Mouse (Mus musculus) layer of hippocampus, postnatal 14 days (tissue): ENCODE data around the gene Col4a3bp. TPM values are rescaled to one million over a fixed set of nuclear protein-coding genes. Genes with fewer than 3 reads are reported as not detected.

Source experiments
- DNase-seq, 2 experiments: peaks; one replicate each; pipeline ENCODE4 v3.0.0; 2021 to 2022; ENCODE audit warnings: low spot score in 2 of 2, mixed read lengths in 1 of 2
- long read RNA-seq, 2 experiments: library from polyadenylated mRNA; stranded (forward); transcript quantifications; one replicate each; pipeline ENCODE4 v2.0.0; 2021
- total RNA-seq, 2 experiments: library from RNA; stranded (reverse); gene quantifications; 2 replicates each; pipeline ENCODE4 v1.2.3; 2021

Col4a3bp gene
- 10 to 100 TPM; 56.8 to 57.5 TPM for total RNA-seq
- long read RNA-seq, experiment 1, full-length matches to known transcripts, result 6 of 12 reads
- long read RNA-seq, experiment 1, partial matches to known transcripts, result 1 of 12 reads
- long read RNA-seq, experiment 1, other reads (novel, unspliced or antisense), result 5 of 12 reads
- long read RNA-seq, experiment 2, full-length matches to known transcripts, result 8 of 10 reads
- long read RNA-seq, experiment 2, partial matches to known transcripts, result 1 of 10 reads
- long read RNA-seq, experiment 2, other reads (novel, unspliced or antisense), result 1 of 10 reads

GRCm38 (mm10) chr13:96542081-96542889 lies at the start of gene Col4a3bp, which contains the start of gene Polk:
Gene Col4a3bp, plus strand, starts transcription at chr13:96542618.
Gene Polk, minus strand, starts transcription at chr13:96542579.
- DNase-seq, result peak; percentile 93 to 97

- DNase-seq, result no peak
Observed at GRCm38 (mm10) chr13:96496630-96497029, 45.8 kb upstream of the Col4a3bp start.

GRCm38 (mm10) chr13:96499891-96500290 lies 42.5 kb upstream of the Col4a3bp start:
- DNase-seq, result no peak

GRCm38 (mm10) chr13:96505661-96506060 lies 36.8 kb upstream of the Col4a3bp start:
- DNase-seq, result no peak

GRCm38 (mm10) chr13:96506313-96506712 lies 36.1 kb upstream of the Col4a3bp start:
- no peak for DNase-seq

- no peak for DNase-seq
Observed at GRCm38 (mm10) chr13:96507541-96507940, 34.9 kb upstream of the Col4a3bp start.

- no peak for DNase-seq
Observed at GRCm38 (mm10) chr13:96510635-96511034, 31.8 kb upstream of the Col4a3bp start.

- no peak for DNase-seq
Observed at GRCm38 (mm10) chr13:96511262-96511661, 31.2 kb upstream of the Col4a3bp start.

- DNase-seq, result no peak
Observed at GRCm38 (mm10) chr13:96511893-96512292, 30.5 kb upstream of the Col4a3bp start.

GRCm38 (mm10) chr13:96514154-96514942 lies 28.1 kb upstream of the Col4a3bp start:
- no peak for DNase-seq

- no peak for DNase-seq
Observed at GRCm38 (mm10) chr13:96516249-96516648, 26.2 kb upstream of the Col4a3bp start.

- no peak for DNase-seq
Observed at GRCm38 (mm10) chr13:96517335-96517734, 25.1 kb upstream of the Col4a3bp start.

GRCm38 (mm10) chr13:96521294-96521693 lies 21.1 kb upstream of the Col4a3bp start:
- DNase-seq, result no peak

GRCm38 (mm10) chr13:96527022-96527421 lies 15.4 kb upstream of the Col4a3bp start:
- no peak for DNase-seq

- no peak for DNase-seq
Observed at GRCm38 (mm10) chr13:96527856-96528255, 14.6 kb upstream of the Col4a3bp start.

GRCm38 (mm10) chr13:96528776-96529175 lies 13.6 kb upstream of the Col4a3bp start:
- no peak for DNase-seq

GRCm38 (mm10) chr13:96529542-96529941 lies 12.9 kb upstream of the Col4a3bp start:
- no peak for DNase-seq

- DNase-seq, result no peak
Observed at GRCm38 (mm10) chr13:96530064-96530463, 12.4 kb upstream of the Col4a3bp start.

- no peak for DNase-seq
Observed at GRCm38 (mm10) chr13:96532176-96532575, 10.2 kb upstream of the Col4a3bp start.

- DNase-seq, result no peak
Observed at GRCm38 (mm10) chr13:96533742-96534141, 8.7 kb upstream of the Col4a3bp start.

- no peak for DNase-seq
Observed at GRCm38 (mm10) chr13:96536821-96537572, 5.4 kb upstream of the Col4a3bp start.
